8 mouse cellular contexts compared by ENCODE assay signal in the genomic region with DNA sequence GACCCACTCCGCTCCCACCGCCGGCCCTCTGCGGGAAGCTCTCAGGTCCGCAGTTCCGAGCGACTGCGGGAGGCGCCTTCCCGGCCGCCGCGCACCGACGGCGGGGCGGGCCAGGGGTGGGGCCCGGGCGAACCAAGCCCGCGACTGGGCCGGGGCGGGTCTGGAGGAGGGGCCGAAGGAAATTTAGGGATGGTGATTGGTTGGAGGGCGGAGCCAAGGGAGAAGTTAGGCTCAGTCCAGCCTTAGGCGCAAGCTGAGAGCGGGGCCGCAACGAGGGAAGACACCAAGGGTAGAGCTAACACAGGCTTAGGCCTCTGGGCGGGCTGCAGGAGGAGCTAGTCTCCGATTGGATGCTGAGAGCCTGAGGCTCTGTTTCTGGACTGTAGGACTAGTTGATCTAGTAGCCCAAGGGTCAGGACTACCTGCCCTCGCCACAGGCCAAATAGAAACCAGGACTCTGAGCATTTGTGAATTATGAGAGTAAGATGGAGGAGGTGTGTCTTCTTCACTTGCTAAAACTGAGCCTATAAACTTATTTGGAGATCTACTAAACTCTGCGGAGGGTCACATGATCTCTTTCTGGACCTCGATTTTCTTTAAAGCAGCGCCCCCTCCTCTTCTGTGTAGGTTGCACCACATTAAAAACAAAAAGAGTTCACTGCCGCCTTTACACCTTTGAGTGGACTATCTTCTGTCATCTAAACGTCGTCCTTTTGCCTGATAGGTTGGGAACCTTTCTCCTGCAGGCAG. TPM values are rescaled to one million over a fixed set of nuclear protein-coding genes. Genes with fewer than 3 reads are reported as not detected.
DNase-seq lines count a peak whose midpoint lies in the region; ATAC-seq lines count a peak whose summit lies in the region.

Gnai2 (minus strand) TSS at position 89 of the 750 bp plus-strand sequence.

- peak within 1 kb of the TSS; percentile 84 for H3K4me3 ChIP-seq in hindbrain, embryonic 13.5 days

- peak; percentile 97 for DNase-seq in NIH3T3 (ENCODE audit: low read depth)
- DNase-seq in cerebellum, postnatal 14 days, result peak; percentile 90 to 92
- peak; percentile 90 to 91 for DNase-seq in frontal cortex, postnatal 14 days (ENCODE audit: low spot score in 2 of 2)
- peak; percentile 76 to 84 for DNase-seq in layer of hippocampus, postnatal 25 days (ENCODE audit: extremely low spot score in 1 of 2, low spot score in 1 of 2)
- peak; percentile 99 for DNase-seq in lung, postnatal 25 days (ENCODE audit: low spot score)
- peak; percentile 97 for DNase-seq in retina, postnatal 1 day
- DNase-seq in urinary bladder, adult 18-20 months (ENCODE audit: low spot score in 2 of 2), result peak; percentile 92 to 97

- peaks cover 71% of the 10 kb centered on the region for H3K4me1 ChIP-seq in hindbrain, embryonic 13.5 days (replicated peaks)

- H3K27me3 ChIP-seq in hindbrain, embryonic 13.5 days, result no peaks in the 10 kb centered on the region

- no peaks in the 10 kb centered on the region for H3K36me3 ChIP-seq in hindbrain, embryonic 13.5 days

- peak within 1 kb of the TSS; percentile 97 for H3K27ac ChIP-seq in hindbrain, embryonic 13.5 days

- H3K4me2 ChIP-seq in hindbrain, embryonic 13.5 days, result peak within 1 kb of the TSS; percentile 95

- WGBS in hindbrain, embryonic 13.5 days, result 1% methylated on average over 38 of the region's 38 CpGs

- no peaks in the 10 kb centered on the region for H3K9me3 ChIP-seq in hindbrain, embryonic 13.5 days

- ATAC-seq in hindbrain, embryonic 13.5 days (ENCODE audit: low FRiP score), result peak; percentile 90

- peak within 1 kb of the TSS; percentile 94 for H3K9ac ChIP-seq in hindbrain, embryonic 13.5 days

RNA-seq across cellular contexts. Expression of gene Gnai2, which starts in this region (rescaled TPM):
- 335 and 338 TPM in 2 replicates for polyA plus RNA-seq in hindbrain, embryonic 13.5 days (2015; fragmentation: Nextera tagmentation; extraction: Ambion mirVana)
- 100 to 1,000 TPM; 208 to 223 TPM for total RNA-seq in layer of hippocampus, postnatal 25 days (2021)

Comparison
In these comparisons a context has a peak if more than half of its experiments do, and no peak if none do; other contexts are left out.
1. Peak in every context shown above with its lines: DNase-seq, ATAC-seq, H3K4me3 ChIP-seq and H3K27ac ChIP-seq.